Mouse (Mus musculus): Measurements from ENCODE around the gene H2-Ab1. TPM values are rescaled to one million over a fixed set of nuclear protein-coding genes. Genes with fewer than 3 reads are reported as not detected.
"Not testable (repeated sequence)": the region's sequence is repeated elsewhere in the genome, so short reads cannot be mapped to it uniquely, and the experiment has no call there.

The H2-Ab1 gene
- polyA plus RNA-seq, 1 experiment from 2014 or later: 4.3 TPM

- H3K4me2 ChIP-seq: no peak overlapping the region
- H3K9me3 ChIP-seq (ENCODE audit: control insufficient read depth, low read length): no peaks in the 10 kb centered on the region
- 91% methylated on average over 8 of the region's 8 CpGs for WGBS
- no peak overlapping the region for H3K4me3 ChIP-seq (ENCODE audit: low read depth, low read length)
- H3K27me3 ChIP-seq (ENCODE audit: control insufficient read depth, insufficient read depth, low read length): peaks cover 12% of the 10 kb centered on the region
- no peaks in the 10 kb centered on the region for H3K36me3 ChIP-seq (ENCODE audit: control insufficient read depth, insufficient read depth, low read length)
- H3K27ac ChIP-seq (ENCODE audit: low read depth, low read length): no peak overlapping the region
- H3K9ac ChIP-seq (ENCODE audit: low read length): no peak overlapping the region
- ATAC-seq (ENCODE audit: low FRiP score): no peak
- DNase-seq (ENCODE audit: low spot score, missing footprints): no peak
- H3K4me1 ChIP-seq (ENCODE audit: control insufficient read depth, insufficient read depth, low read length): no peaks in the 10 kb centered on the region
Measured at GRCm38 (mm10) chr17:34217216-34217928, 40.1 kb upstream of the H2-Ab1 start.

- ATAC-seq (ENCODE audit: low FRiP score) (no peak), DNase-seq (ENCODE audit: low spot score, missing footprints) (no peak)
- WGBS: 87% methylated on average over 5 of the region's 5 CpGs
- H3K27me3 ChIP-seq (ENCODE audit: control insufficient read depth, insufficient read depth, low read length): peaks cover 9% of the 10 kb centered on the region
- no peaks in the 10 kb centered on the region for H3K9me3 ChIP-seq (ENCODE audit: control insufficient read depth, low read length)
- H3K4me3 ChIP-seq (ENCODE audit: low read depth, low read length): no peak overlapping the region
- no peak overlapping the region for H3K9ac ChIP-seq (ENCODE audit: low read length)
- H3K4me2 ChIP-seq: no peak overlapping the region
- H3K27ac ChIP-seq (ENCODE audit: low read depth, low read length): no peak overlapping the region
- H3K4me1 ChIP-seq (ENCODE audit: control insufficient read depth, insufficient read depth, low read length): no peaks in the 10 kb centered on the region
- H3K36me3 ChIP-seq (ENCODE audit: control insufficient read depth, insufficient read depth, low read length): no peaks in the 10 kb centered on the region
Measured at GRCm38 (mm10) chr17:34217986-34218385, 39.5 kb upstream of the H2-Ab1 start.

GRCm38 (mm10) chr17:34218675-34219074, 38.8 kb upstream of the H2-Ab1 start:
- Histone ChIP-seq H3K9me3 (ENCODE audit: control insufficient read depth, low read length) (no peaks in the 10 kb centered on the region), H3K27me3 (ENCODE audit: control insufficient read depth, insufficient read depth, low read length) (peaks cover 7% of the 10 kb centered on the region), H3K4me1 (ENCODE audit: control insufficient read depth, insufficient read depth, low read length) (no peaks in the 10 kb centered on the region), H3K27ac (ENCODE audit: low read depth, low read length) (no peak overlapping the region), H3K9ac (ENCODE audit: low read length) (no peak overlapping the region), H3K4me3 (ENCODE audit: low read depth, low read length) (no peak overlapping the region), H3K4me2 (no peak overlapping the region), H3K36me3 (ENCODE audit: control insufficient read depth, insufficient read depth, low read length) (no peaks in the 10 kb centered on the region)
- DNase-seq (ENCODE audit: low spot score, missing footprints): no peak
- WGBS: 92% methylated on average over 11 of the region's 11 CpGs
- ATAC-seq (ENCODE audit: low FRiP score): no peak

GRCm38 (mm10) chr17:34219096-34219495, 38.4 kb upstream of the H2-Ab1 start:
- not testable (repeated sequence) for H3K9ac ChIP-seq (ENCODE audit: low read length); H3K9me3 ChIP-seq (ENCODE audit: control insufficient read depth, low read length); H3K4me1 ChIP-seq (ENCODE audit: control insufficient read depth, insufficient read depth, low read length); H3K4me2 ChIP-seq; H3K4me3 ChIP-seq (ENCODE audit: low read depth, low read length); ATAC-seq (ENCODE audit: low FRiP score); DNase-seq (ENCODE audit: low spot score, missing footprints); H3K36me3 ChIP-seq (ENCODE audit: control insufficient read depth, insufficient read depth, low read length); H3K27ac ChIP-seq (ENCODE audit: low read depth, low read length); H3K27me3 ChIP-seq (ENCODE audit: control insufficient read depth, insufficient read depth, low read length)
- WGBS: 88% methylated on average over 7 of the region's 11 CpGs

GRCm38 (mm10) chr17:34219801-34220200, 37.7 kb upstream of the H2-Ab1 start:
- H3K9me3 ChIP-seq (ENCODE audit: control insufficient read depth, low read length); H3K4me3 ChIP-seq (ENCODE audit: low read depth, low read length); H3K4me2 ChIP-seq; ATAC-seq (ENCODE audit: low FRiP score); H3K27me3 ChIP-seq (ENCODE audit: control insufficient read depth, insufficient read depth, low read length); H3K36me3 ChIP-seq (ENCODE audit: control insufficient read depth, insufficient read depth, low read length); H3K27ac ChIP-seq (ENCODE audit: low read depth, low read length); H3K4me1 ChIP-seq (ENCODE audit: control insufficient read depth, insufficient read depth, low read length); H3K9ac ChIP-seq (ENCODE audit: low read length); DNase-seq (ENCODE audit: low spot score, missing footprints): not testable (repeated sequence)
- 98% methylated on average over 3 of the region's 7 CpGs for WGBS

- not testable (repeated sequence) for H3K9me3 ChIP-seq (ENCODE audit: control insufficient read depth, low read length); H3K4me3 ChIP-seq (ENCODE audit: low read depth, low read length); H3K27ac ChIP-seq (ENCODE audit: low read depth, low read length); H3K4me2 ChIP-seq; H3K36me3 ChIP-seq (ENCODE audit: control insufficient read depth, insufficient read depth, low read length); H3K4me1 ChIP-seq (ENCODE audit: control insufficient read depth, insufficient read depth, low read length); ATAC-seq (ENCODE audit: low FRiP score); H3K27me3 ChIP-seq (ENCODE audit: control insufficient read depth, insufficient read depth, low read length); DNase-seq (ENCODE audit: low spot score, missing footprints); H3K9ac ChIP-seq (ENCODE audit: low read length)
- WGBS: no CpG with 5 or more reads among the region's 16 CpGs
Measured at GRCm38 (mm10) chr17:34220401-34220800, 37.1 kb upstream of the H2-Ab1 start.

- no peak for ATAC-seq (ENCODE audit: low FRiP score)
- WGBS: 88% methylated on average over 3 of the region's 3 CpGs
Measured at GRCm38 (mm10) chr17:34224816-34225215, 32.7 kb upstream of the H2-Ab1 start.

GRCm38 (mm10) chr17:34225426-34225825, 32.1 kb upstream of the H2-Ab1 start:
- Histone ChIP-seq H3K9ac (ENCODE audit: low read length) (no peak overlapping the region), H3K4me2 (no peak overlapping the region), H3K9me3 (ENCODE audit: control insufficient read depth, low read length) (no peaks in the 10 kb centered on the region), H3K27me3 (ENCODE audit: control insufficient read depth, insufficient read depth, low read length) (no peaks in the 10 kb centered on the region), H3K36me3 (ENCODE audit: control insufficient read depth, insufficient read depth, low read length) (no peaks in the 10 kb centered on the region), H3K4me3 (ENCODE audit: low read depth, low read length) (no peak overlapping the region), H3K4me1 (ENCODE audit: control insufficient read depth, insufficient read depth, low read length) (no peaks in the 10 kb centered on the region), H3K27ac (ENCODE audit: low read depth, low read length) (no peak overlapping the region)
- ATAC-seq (ENCODE audit: low FRiP score) (no peak), DNase-seq (ENCODE audit: low spot score, missing footprints) (no peak)
- WGBS: 92% methylated on average over 8 of the region's 8 CpGs

More at GRCm38 (mm10) chr17:34224816-34225215, 32.7 kb upstream of the H2-Ab1 start:
- H3K36me3 ChIP-seq (ENCODE audit: control insufficient read depth, insufficient read depth, low read length): no peaks in the 10 kb centered on the region
- no peak overlapping the region for H3K27ac ChIP-seq (ENCODE audit: low read depth, low read length)
- H3K4me1 ChIP-seq (ENCODE audit: control insufficient read depth, insufficient read depth, low read length): no peaks in the 10 kb centered on the region
- no peak overlapping the region for H3K4me2 ChIP-seq
- no peaks in the 10 kb centered on the region for H3K9me3 ChIP-seq (ENCODE audit: control insufficient read depth, low read length)
- H3K27me3 ChIP-seq (ENCODE audit: control insufficient read depth, insufficient read depth, low read length): no peaks in the 10 kb centered on the region
- no peak overlapping the region for H3K4me3 ChIP-seq (ENCODE audit: low read depth, low read length)
- no peak for DNase-seq (ENCODE audit: low spot score, missing footprints)
- H3K9ac ChIP-seq (ENCODE audit: low read length): no peak overlapping the region

GRCm38 (mm10) chr17:34225911-34226310, 31.6 kb upstream of the H2-Ab1 start:
- H3K4me3 ChIP-seq (ENCODE audit: low read depth, low read length); H3K36me3 ChIP-seq (ENCODE audit: control insufficient read depth, insufficient read depth, low read length); ATAC-seq (ENCODE audit: low FRiP score); H3K27me3 ChIP-seq (ENCODE audit: control insufficient read depth, insufficient read depth, low read length); H3K4me2 ChIP-seq; H3K9ac ChIP-seq (ENCODE audit: low read length); H3K27ac ChIP-seq (ENCODE audit: low read depth, low read length); H3K4me1 ChIP-seq (ENCODE audit: control insufficient read depth, insufficient read depth, low read length); H3K9me3 ChIP-seq (ENCODE audit: control insufficient read depth, low read length); DNase-seq (ENCODE audit: low spot score, missing footprints): not testable (repeated sequence)
- 99% methylated on average over 13 of the region's 23 CpGs for whole genome bisulfite sequencing
